Mouse (Mus musculus) lung, postnatal 0 days (tissue): ENCODE data around the gene Olfr485. TPM values are rescaled to one million over a fixed set of nuclear protein-coding genes. Genes with fewer than 3 reads are reported as not detected.

Experiments
- ATAC-seq: fragments of 200-750 bp; cut with Nextera tagmentation; 2 replicates; pipeline ENCODE4 v1.8.0; 2017; ENCODE audit warnings: moderate library complexity
- DNase-seq: peaks from one replicate; pipeline ENCODE4 v3.0.0-alpha.2; 2016; ENCODE audit warnings: low spot score
- H3K27ac ChIP-seq: fragments of 300-500 bp; sonication (generic); 2 replicates; pipeline ENCODE4 v1.5.1; 2014; ENCODE audit warnings: antibody characterized with exemption, mild to moderate bottlenecking, low read length, mixed read lengths
- H3K27me3 ChIP-seq: fragments of 300-500 bp; sonication (generic); replicated peaks from 2 replicates; pipeline ENCODE4 v1.6.1; 2014; ENCODE audit warnings: low read length, mixed read lengths; ENCODE audit not compliant: insufficient read depth
- H3K36me3 ChIP-seq: fragments of 300-500 bp; sonication (generic); 2 replicates; pipeline ENCODE4 v1.6.1; 2014; ENCODE audit warnings: low read length, mixed read lengths; ENCODE audit not compliant: insufficient read depth
- H3K4me1 ChIP-seq: fragments of 300-500 bp; sonication (generic); 2 replicates; pipeline ENCODE4 v1.6.1; 2014; ENCODE audit warnings: antibody characterized with exemption, low read depth, low read length, mixed read lengths; ENCODE audit not compliant: insufficient read depth
- H3K4me2 ChIP-seq: fragments of 300-500 bp; sonication (generic); replicated peaks from 2 replicates; pipeline ENCODE4 v1.6.1; 2014; ENCODE audit warnings: low read depth, mild to moderate bottlenecking, low read length, moderate library complexity, mixed read lengths
- H3K4me3 ChIP-seq: fragments of 300-500 bp; sonication (generic); 2 replicates; pipeline ENCODE4 v1.5.1; 2014; ENCODE audit warnings: low read depth, low read length
- H3K9ac ChIP-seq: fragments of 300-500 bp; sonication (generic); replicated peaks from 2 replicates; pipeline ENCODE4 v1.6.1; 2014; ENCODE audit warnings: low read depth, mild to moderate bottlenecking
- H3K9me3 ChIP-seq: fragments of 300-500 bp; sonication (generic); 2 replicates; pipeline ENCODE4 v1.6.1; 2016; ENCODE audit warnings: low read length, mixed read lengths
- CTCF ChIP-seq: IDR thresholded peaks from 2 replicates; pipeline ENCODE4 v1.5.1; 2016; ENCODE audit warnings: antibody characterized with exemption, mild to moderate bottlenecking
- EP300 ChIP-seq: IDR thresholded peaks from 2 replicates; pipeline ENCODE4 v1.6.1; 2016; ENCODE audit warnings: antibody characterized with exemption, mild to moderate bottlenecking, control low read depth
- WGBS: fragments of 180-500 bp; shearing (Covaris S2); extraction: QIAGEN DNeasy Blood & Tissue Kit; methylation state at CpG from one replicate; pipeline ENCODE4 v1.1.7; 2014; 5-methylcytosine and 5-hydroxymethylcytosine counted together
- polyA plus RNA-seq: library from polyadenylated mRNA; unstranded; fragments of >200 nt; fragmentation: Nextera tagmentation; extraction: Ambion mirVana; gene quantifications from 2 replicates; pipeline ENCODE4 v1.2.1, GENCODE M21; 2015

Olfr485 gene
- polyA plus RNA-seq, 1 experiment from 2014 or later = not detected

DNA sequence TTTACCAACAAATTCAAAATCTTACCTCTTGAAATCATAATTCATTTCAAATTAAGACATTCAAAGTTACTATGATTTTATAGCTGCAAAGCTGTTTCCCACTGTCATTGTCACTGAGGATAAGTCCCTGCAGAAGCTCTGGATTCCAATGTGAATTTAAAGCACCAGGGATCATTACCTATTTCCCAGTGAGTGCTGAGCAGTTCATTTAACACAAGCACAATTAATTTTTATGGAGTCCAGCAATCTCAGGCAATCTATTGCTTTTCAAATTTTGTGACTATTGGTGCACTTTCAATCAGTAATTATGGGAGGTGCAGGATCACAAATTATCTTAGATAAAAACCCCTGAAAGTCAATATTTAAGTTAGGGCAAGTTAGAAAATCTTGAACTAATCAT is 32.3 kb downstream of the Olfr485 start, which contains the start of gene Olfr484:
TSS of gene Olfr484 (minus strand) at position 101 of the 400 bp plus-strand sequence.
- TF ChIP-seq CTCF = no peak
- no peak for TF ChIP-seq EP300
- H3K27ac ChIP-seq = no peak within 1 kb of the TSS
- ATAC-seq = no peak
- no peaks in the 10 kb centered on the region for H3K27me3 ChIP-seq
- no peaks in the 10 kb centered on the region for H3K4me1 ChIP-seq
- DNase-seq = no peak
- H3K4me2 ChIP-seq = no peak within 1 kb of the TSS
- no peak within 1 kb of the TSS for H3K9ac ChIP-seq
- H3K4me3 ChIP-seq = no peak within 1 kb of the TSS
- no peaks in the 10 kb centered on the region for H3K36me3 ChIP-seq
- no peaks in the 10 kb centered on the region for H3K9me3 ChIP-seq

- Histone ChIP-seq H3K9me3 (no peaks in the 10 kb centered on the region), H3K4me3 (no peak overlapping the region), H3K36me3 (no peaks in the 10 kb centered on the region), H3K9ac (no peak overlapping the region), H3K4me2 (no peak overlapping the region), H3K27ac (no peak overlapping the region), H3K4me1 (no peaks in the 10 kb centered on the region), H3K27me3 (no peaks in the 10 kb centered on the region)
- TF ChIP-seq CTCF (no peak), EP300 (no peak)
- 42% methylated on average over 1 of the region's 1 CpGs for WGBS
- ATAC-seq (no peak), DNase-seq (no peak)
These were observed 38.3 kb downstream of the Olfr485 start for GRCm38 (mm10) chr7:108121416-108121815.

DNA sequence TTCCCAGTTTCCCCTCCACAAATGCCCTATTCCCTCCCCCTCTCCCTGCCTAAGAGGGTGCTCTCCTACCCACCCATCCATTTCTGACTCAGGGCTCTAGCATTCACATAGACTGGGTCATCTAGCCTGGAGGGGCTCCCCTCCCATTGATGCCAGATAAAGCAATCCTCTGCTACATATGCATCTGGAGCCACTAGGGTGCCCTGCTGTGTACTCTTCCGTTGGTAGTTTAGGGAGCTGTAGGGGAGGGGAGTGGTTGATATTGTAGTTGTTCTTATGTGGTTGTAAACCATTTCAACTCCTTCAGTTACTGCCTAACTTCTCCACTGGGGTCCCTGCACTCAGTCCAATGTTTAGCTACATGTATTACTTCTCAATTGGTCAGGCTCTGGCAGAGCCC is 39.0 kb downstream of the Olfr485 start:
- Histone ChIP-seq H3K27me3 (no peaks in the 10 kb centered on the region), H3K36me3 (no peaks in the 10 kb centered on the region), H3K27ac (no peak overlapping the region), H3K9me3 (no peaks in the 10 kb centered on the region), H3K4me3 (no peak overlapping the region), H3K4me2 (no peak overlapping the region), H3K9ac (no peak overlapping the region), H3K4me1 (no peaks in the 10 kb centered on the region)
- no peak for TF ChIP-seq CTCF
- no peak for TF ChIP-seq EP300
- ATAC-seq = no peak
- no peak for DNase-seq
- 17% methylated on average over 1 of the region's 1 CpGs for WGBS

Other genes starting within 250 kb of the Olfr485 start
- not detected in 2 replicates for gene Olfr473, start 229.4 kb downstream of the Olfr485 start, polyA plus RNA-seq
- not detected in 2 replicates for gene Olfr474, start 205.2 kb downstream of the Olfr485 start, polyA plus RNA-seq
- not detected in 2 replicates for gene Olfr476, start 195.1 kb downstream of the Olfr485 start, polyA plus RNA-seq
- not detected in 2 replicates for gene Olfr477, start 173.2 kb downstream of the Olfr485 start, polyA plus RNA-seq
- not detected in 2 replicates for gene Olfr478, start 125.9 kb downstream of the Olfr485 start, polyA plus RNA-seq
- gene Olfr479, start 109.2 kb downstream of the Olfr485 start, polyA plus RNA-seq = not detected in 2 replicates
- not detected in 2 replicates for gene Olfr480, start 92.5 kb downstream of the Olfr485 start, polyA plus RNA-seq
- not detected in 2 replicates for gene Olfr481, start 80.0 kb downstream of the Olfr485 start, polyA plus RNA-seq
- gene Olfr482, start 62.3 kb downstream of the Olfr485 start, polyA plus RNA-seq = 0.08 and 0.16 TPM in 2 replicates
- not detected in 2 replicates for gene Olfr483, start 59.0 kb downstream of the Olfr485 start, polyA plus RNA-seq
- gene Olfr484, start 32.4 kb downstream of the Olfr485 start, polyA plus RNA-seq = not detected in 2 replicates
- gene Olfr486, start 12.9 kb upstream of the Olfr485 start, polyA plus RNA-seq = not detected in 2 replicates
- gene Olfr487, start 54.8 kb upstream of the Olfr485 start, polyA plus RNA-seq = not detected in 2 replicates
- gene Olfr488, start 98.5 kb upstream of the Olfr485 start, polyA plus RNA-seq = not detected in 2 replicates
- gene Olfr490, start 129.1 kb upstream of the Olfr485 start, polyA plus RNA-seq = not detected in 2 replicates
- gene Olfr491, start 153.6 kb upstream of the Olfr485 start, polyA plus RNA-seq = not detected in 2 replicates
- gene Olfr492, start 163.8 kb upstream of the Olfr485 start, polyA plus RNA-seq = not detected in 2 replicates
- not detected in 2 replicates for gene Olfr493, start 187.1 kb upstream of the Olfr485 start, polyA plus RNA-seq
- not detected in 2 replicates for gene Olfr494, start 205.5 kb upstream of the Olfr485 start, polyA plus RNA-seq
- gene Olfr495, start 233.3 kb upstream of the Olfr485 start, polyA plus RNA-seq = not detected in 2 replicates